Mouse (Mus musculus) bone marrow macrophage, adult 2 months (primary cell): ENCODE data around the gene Rbpj.

Source experiments
- CTCF ChIP-seq: IDR thresholded peaks from 2 replicates; pipeline ENCODE4 v1.5.1; 2012; ENCODE audit warnings: low read depth, mild to moderate bottlenecking, low read length, moderate library complexity
- POLR2A ChIP-seq: IDR thresholded peaks from 2 replicates; pipeline ENCODE4 v1.6.1; 2012; ENCODE audit warnings: mild to moderate bottlenecking, low read depth, low read length, borderline replicate concordance

DNA sequence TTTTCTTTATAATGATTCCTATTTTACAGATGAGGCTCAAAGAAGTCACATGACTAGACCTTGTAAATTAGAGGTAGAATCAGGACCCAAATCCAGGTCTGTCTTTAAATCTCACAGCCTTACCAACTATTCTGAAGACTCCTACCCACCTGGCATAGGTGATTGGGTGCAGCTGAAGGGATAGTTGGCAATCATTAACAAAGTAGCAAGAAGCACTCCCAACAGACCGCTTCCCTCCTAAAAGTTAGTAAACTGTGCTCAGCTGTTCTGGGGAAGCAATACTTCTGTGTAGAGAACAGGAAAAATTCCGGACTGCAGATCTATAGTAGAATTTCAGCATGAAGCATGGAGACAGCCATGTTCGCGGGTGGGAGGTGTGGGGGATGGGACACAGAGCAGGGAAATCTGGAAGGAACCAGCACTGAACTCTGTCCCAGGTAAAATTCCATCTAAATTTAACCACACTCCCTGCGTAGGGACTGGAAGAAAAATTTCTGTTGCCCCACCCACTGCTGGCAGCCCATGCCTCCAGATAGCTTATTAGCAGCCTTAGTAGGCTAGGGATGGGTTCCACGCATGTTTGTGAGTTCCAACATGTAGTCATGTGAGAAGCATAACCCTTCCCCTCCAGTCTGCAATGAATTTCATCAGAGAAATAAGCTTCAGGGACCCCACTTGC, 3.3 kb downstream of the Rbpj start:
- no peak for TF ChIP-seq CTCF
- TF ChIP-seq POLR2A, result no peak
